Mouse (Mus musculus): ENCODE measurements around the gene Ttbk1. TPM values are rescaled to one million over a fixed set of nuclear protein-coding genes. Genes with fewer than 3 reads are reported as not detected.

Ttbk1 gene
- total RNA-seq, 2 experiments from 2014 or later = not detected

DNA sequence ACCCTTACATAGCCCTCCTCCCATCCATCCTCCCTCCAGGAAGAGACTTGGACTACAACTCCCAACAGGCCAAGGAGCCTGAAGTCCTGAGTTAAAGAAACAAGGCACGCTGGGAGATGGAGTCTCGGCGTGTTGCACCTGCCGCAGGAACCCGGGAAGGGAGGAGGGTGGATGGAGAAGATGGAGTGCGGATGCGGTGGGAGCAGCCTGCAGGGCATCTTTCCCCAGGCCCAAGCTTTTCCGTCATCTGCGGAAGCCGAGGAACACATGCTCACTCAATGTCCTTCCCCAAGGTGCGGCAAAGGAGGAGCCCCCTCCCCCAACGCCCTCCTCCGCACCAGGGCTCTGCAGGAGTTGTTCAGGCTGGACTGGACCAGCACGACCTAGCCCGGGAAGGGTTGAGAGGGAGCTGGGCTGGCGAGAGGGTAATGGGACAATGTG is 3.9 kb downstream of the Ttbk1 start:
- ATAC-seq (replicated peaks; ENCODE audit: low FRiP score, poor library complexity, severe bottlenecking) = no peak

GRCm38 (mm10) chr17:46477286-46477685 is 10.2 kb downstream of the Ttbk1 start:
- ATAC-seq (replicated peaks; ENCODE audit: low FRiP score, poor library complexity, severe bottlenecking) = no peak

DNA sequence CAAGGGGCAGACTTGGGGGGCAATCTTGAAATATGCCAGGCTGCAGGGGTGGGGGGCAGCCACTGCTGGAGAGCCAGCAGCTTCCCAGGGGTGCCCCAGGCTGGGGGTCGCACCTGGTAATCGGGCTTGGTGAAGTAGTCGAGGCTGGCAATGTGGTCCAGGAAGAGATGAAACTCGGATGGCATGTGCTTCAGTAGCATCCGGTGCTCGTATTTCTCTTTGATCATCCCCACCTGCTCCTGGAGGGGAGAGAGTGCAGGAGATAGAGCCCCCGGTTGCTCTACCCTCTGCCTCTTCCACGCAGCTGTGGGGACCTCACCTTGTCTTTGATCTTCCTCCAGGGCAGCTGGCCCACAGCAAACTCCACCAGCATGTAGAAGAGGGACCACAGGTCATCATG is 10.9 kb downstream of the Ttbk1 start:
- ATAC-seq (replicated peaks; ENCODE audit: low FRiP score, poor library complexity, severe bottlenecking) = no peak

DNA sequence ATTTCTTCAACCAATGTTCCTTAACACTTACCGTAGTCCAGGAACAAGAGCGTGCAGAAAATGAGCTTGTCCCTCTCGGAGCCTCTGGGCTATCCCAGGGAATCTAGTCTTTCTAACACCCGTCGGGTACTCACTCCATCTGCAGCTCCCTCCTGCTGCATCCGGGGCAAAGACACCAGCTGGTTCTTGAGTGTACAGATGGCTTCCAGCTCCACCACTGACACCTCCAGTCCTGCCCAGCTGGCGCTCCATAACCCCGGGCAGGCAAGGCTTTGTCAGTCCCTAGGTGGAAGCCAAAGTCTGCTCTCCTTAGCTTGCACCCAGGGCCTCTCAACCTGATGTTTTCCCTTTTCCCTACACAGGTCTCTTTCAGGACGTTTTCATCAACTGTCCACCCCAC is 19.6 kb downstream of the Ttbk1 start:
- ATAC-seq (replicated peaks; ENCODE audit: low FRiP score, poor library complexity, severe bottlenecking) = no peak

DNA sequence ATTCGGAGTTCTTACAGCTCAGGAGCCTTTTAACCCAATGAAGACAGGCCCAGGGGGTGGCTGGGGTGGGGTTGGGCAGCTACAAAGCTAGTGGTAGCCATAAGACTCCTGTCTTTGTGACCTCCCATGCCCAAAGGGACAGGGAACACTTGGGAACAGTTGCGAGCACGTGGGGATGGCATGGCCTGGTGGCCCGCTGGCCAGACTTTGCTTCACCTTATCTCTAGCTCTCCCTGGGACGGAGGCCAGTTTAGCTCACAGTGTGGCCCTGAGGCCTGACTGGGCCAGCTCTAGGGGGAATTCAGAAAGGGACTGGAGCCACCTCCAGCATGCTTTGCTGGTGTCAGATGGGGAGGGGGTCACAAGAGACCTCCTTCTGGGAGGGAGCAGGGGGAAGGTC is 25.2 kb downstream of the Ttbk1 start:
- no peak for ATAC-seq (replicated peaks; ENCODE audit: low FRiP score, poor library complexity, severe bottlenecking)

GRCm38 (mm10) chr17:46461347-46461746 is 26.1 kb downstream of the Ttbk1 start:
- ATAC-seq (replicated peaks; ENCODE audit: low FRiP score, poor library complexity, severe bottlenecking) = no peak

DNA sequence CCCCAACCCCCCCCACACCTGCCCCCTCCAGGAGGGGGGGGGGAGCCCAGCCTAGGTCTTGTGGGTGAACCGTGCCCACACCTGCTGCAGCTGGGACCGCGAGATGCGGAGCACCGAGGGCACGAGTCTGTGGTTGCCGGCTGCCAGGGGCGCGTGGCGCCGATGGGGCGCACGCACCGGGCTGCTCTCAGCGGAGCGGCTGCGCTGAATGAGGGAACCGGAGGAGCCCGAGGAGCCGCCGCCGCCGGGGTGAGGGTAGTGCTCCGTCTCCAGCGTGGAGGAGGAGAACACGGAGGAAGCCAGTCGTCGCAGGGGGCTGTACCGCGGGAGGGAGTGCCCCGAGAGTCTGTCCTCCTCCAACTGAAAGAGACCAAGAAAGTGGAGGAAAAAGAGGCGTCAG is 26.8 kb downstream of the Ttbk1 start:
- ATAC-seq (replicated peaks; ENCODE audit: low FRiP score, poor library complexity, severe bottlenecking) = no peak

GRCm38 (mm10) chr17:46458439-46458838 is 29.0 kb downstream of the Ttbk1 start:
- no peak for ATAC-seq (replicated peaks; ENCODE audit: low FRiP score, poor library complexity, severe bottlenecking)

DNA sequence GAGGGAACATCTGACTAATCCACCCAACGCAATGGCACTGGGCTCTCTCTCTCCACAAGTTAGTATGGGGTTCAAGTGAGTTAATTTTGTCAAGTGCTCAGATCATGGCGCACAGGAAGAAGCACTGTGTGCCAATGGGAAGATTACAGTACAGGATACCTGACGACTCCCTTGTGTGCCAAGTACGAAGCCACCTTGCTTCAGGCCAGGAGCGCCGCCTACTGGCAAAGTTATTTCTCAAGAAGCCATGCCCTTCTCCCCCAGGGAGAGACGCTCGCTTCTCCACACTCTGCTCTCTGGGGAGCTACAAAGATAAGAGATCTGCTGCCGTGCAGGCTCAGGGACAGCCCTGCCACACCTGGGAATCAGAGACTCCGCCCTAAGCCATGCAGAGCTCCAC is 29.7 kb downstream of the Ttbk1 start:
- no peak for ATAC-seq (replicated peaks; ENCODE audit: low FRiP score, poor library complexity, severe bottlenecking)

DNA sequence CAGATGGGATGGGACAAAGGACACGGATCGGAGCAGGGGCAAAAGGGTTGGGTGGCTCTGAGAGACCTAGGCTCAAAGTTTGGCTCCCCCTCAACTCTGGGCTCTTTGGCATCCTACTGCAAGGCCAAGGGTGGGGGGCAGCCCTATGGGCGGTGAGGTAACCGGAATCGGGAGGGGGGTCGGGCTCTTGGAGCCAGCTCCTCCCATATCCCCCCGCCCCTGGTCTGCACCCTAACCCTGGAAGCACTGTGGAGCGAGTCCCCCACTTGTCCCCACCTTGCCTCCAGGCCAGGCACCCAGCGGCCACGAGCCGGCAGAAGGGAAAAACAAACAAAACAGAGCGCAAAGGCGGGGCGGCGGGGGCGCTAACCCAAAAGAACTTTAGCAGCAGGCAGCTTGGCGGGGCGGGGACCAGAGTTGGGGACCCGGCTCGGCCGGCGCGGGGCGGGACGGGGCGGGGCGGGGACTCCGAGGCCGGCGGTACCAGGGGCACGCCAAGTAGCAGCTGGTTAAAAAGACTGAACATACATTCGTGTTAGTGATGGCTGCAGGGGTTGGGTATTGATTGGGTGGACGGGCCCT is 32.3 kb downstream of the Ttbk1 start:
- no peak for ATAC-seq (replicated peaks; ENCODE audit: low FRiP score, poor library complexity, severe bottlenecking)

- ATAC-seq (replicated peaks; ENCODE audit: low FRiP score, poor library complexity, severe bottlenecking) = no peak
Measured at GRCm38 (mm10) chr17:46454539-46454938, 32.9 kb downstream of the Ttbk1 start.

GRCm38 (mm10) chr17:46453970-46454411 is 33.5 kb downstream of the Ttbk1 start:
- no peak for ATAC-seq (replicated peaks; ENCODE audit: low FRiP score, poor library complexity, severe bottlenecking)

DNA sequence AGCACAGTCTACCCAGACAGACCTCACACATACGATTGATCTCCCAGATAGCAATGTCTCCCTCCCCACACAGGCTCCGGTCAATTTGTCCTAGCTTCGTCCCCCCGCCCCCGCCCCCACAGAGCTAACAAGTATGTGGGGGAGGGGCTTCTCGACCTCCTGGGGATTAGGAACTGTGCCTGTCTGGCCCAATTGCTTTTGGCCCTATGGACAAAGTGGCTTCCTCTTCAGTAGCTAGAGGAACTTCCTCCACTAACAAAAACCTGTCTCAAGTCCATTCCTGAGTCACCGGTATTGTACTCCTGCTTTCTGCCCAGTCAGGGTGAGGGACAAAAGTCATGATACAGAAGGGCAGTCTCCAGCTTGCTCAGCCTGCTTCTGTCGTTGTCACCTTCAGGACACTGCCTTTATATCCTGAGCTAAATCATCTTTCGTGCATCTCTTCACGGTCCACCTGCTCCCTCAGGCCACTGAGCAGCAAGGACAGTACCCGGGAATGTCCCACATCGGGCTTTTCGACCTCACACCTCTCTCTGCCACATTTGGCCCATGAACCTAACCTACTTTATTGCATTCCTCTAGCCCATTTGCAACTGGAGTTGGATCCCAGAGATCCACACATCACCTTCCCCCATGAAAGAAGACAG is 34.0 kb downstream of the Ttbk1 start:
- no peak for ATAC-seq (replicated peaks; ENCODE audit: low FRiP score, poor library complexity, severe bottlenecking)

DNA sequence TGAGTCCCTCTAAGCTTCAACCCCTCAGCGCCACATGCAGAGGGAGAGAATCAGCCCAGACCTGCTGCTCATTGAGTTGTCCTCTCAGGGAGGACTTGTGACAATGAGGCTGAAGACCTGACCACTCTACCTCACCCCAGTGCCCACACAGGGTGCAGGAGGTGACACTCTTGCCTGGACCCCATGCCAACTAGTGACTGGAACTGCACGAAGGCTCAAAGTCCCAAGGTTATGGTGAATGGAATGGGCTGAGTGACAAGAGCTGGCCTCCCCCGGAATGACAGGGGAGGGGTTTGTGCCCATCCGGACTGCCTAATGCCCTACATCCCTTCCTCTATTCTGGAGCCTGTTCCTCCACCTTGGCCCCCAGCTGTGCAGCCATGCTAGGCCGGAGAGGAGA is 34.8 kb downstream of the Ttbk1 start:
- ATAC-seq (replicated peaks; ENCODE audit: low FRiP score, poor library complexity, severe bottlenecking) = no peak

- no peak for ATAC-seq (replicated peaks; ENCODE audit: low FRiP score, poor library complexity, severe bottlenecking)
Measured at GRCm38 (mm10) chr17:46446264-46446663, 41.2 kb downstream of the Ttbk1 start.

- no peak for ATAC-seq (replicated peaks; ENCODE audit: low FRiP score, poor library complexity, severe bottlenecking)
Measured at GRCm38 (mm10) chr17:46444839-46445579, 42.5 kb downstream of the Ttbk1 start.

GRCm38 (mm10) chr17:46439176-46439575 is 48.3 kb downstream of the Ttbk1 start:
- no peak for ATAC-seq (replicated peaks; ENCODE audit: low FRiP score, poor library complexity, severe bottlenecking)

GRCm38 (mm10) chr17:46438298-46438873 is 49.1 kb downstream of the Ttbk1 start, which contains the start of gene Slc22a7:
Slc22a7 (minus strand) TSS chr17:46438457.
- ATAC-seq (replicated peaks; ENCODE audit: low FRiP score, poor library complexity, severe bottlenecking) = no peak

GRCm38 (mm10) chr17:46436672-46437366 is 50.7 kb downstream of the Ttbk1 start:
- ATAC-seq (replicated peaks; ENCODE audit: low FRiP score, poor library complexity, severe bottlenecking) = 0 out of 2 replicates have a peak, but pooled peaks have one; percentile 14

DNA sequence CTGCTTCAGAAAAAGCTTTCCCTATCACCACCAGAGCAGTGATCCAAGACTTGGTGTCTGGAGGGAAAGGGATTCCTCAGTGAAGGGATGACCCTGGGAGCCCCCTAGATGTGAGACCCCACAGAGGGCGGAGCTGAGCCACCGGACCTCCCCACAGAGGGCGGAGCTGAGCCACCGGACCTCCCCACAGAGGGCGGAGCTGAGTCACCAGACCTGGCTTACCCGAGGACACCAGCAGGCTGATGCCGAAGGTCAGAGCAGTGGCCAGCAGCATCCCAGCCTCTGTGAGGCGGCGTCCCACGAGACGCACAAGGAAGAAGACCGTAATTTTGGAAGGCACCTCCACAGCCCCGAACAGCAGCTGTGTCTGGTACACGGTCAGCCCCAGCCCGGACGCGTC is 53.8 kb downstream of the Ttbk1 start:
- no peak for ATAC-seq (replicated peaks; ENCODE audit: low FRiP score, poor library complexity, severe bottlenecking)
